Mouse (Mus musculus) stomach, embryonic 14.5 days (tissue): ENCODE results near the gene Frem2. TPM values are rescaled to one million over a fixed set of nuclear protein-coding genes. Genes with fewer than 3 reads are reported as not detected.

ENCODE experiments used
- ATAC-seq: fragments of 200-750 bp; cut with Nextera tagmentation; 2 replicates; pipeline ENCODE4 v1.8.0; 2017; ENCODE audit warnings: low read depth, moderate TSS enrichment; ENCODE audit not compliant: insufficient number of reproducible peaks, insufficient read depth, low FRiP score
- H3K27ac ChIP-seq: fragments of 300-500 bp; sonication (generic); 2 replicates; pipeline ENCODE4 v1.5.1; 2014; ENCODE audit warnings: mild to moderate bottlenecking, low read length, moderate library complexity, mixed read lengths
- H3K27me3 ChIP-seq: fragments of 300-500 bp; sonication (generic); 2 replicates; pipeline ENCODE4 v1.6.1; 2014; ENCODE audit warnings: low read length, control low read depth, mixed read lengths; ENCODE audit not compliant: control insufficient read depth, insufficient read depth
- H3K36me3 ChIP-seq: fragments of 300-500 bp; sonication (generic); 2 replicates; pipeline ENCODE4 v1.6.1; 2014; ENCODE audit warnings: mild to moderate bottlenecking, control low read depth, low read length, moderate library complexity, mixed read lengths; ENCODE audit not compliant: control insufficient read depth, insufficient read depth
- H3K4me1 ChIP-seq: fragments of 300-500 bp; sonication (generic); 2 replicates; pipeline ENCODE4 v1.6.1; 2014; ENCODE audit warnings: low read length, control low read depth, mixed read lengths; ENCODE audit not compliant: control insufficient read depth, insufficient read depth
- H3K4me2 ChIP-seq: fragments of 300-500 bp; sonication (generic); replicated peaks from 2 replicates; pipeline ENCODE4 v1.6.1; 2014; ENCODE audit warnings: low read depth, low read length, control low read depth
- H3K4me3 ChIP-seq: fragments of 300-500 bp; sonication (generic); 2 replicates; pipeline ENCODE4 v1.5.1; 2014; ENCODE audit warnings: low read depth, low read length, control low read depth
- H3K9ac ChIP-seq: fragments of 300-500 bp; sonication (generic); replicated peaks from 2 replicates; pipeline ENCODE4 v1.6.1; 2014; ENCODE audit warnings: low read depth, mild to moderate bottlenecking, control low read depth, low read length, moderate library complexity, mixed read lengths
- H3K9me3 ChIP-seq: fragments of 300-500 bp; sonication (generic); 2 replicates; pipeline ENCODE4 v1.6.1; 2016; ENCODE audit warnings: low read depth, low read length, control low read depth; ENCODE audit not compliant: control insufficient read depth
- WGBS: fragments of 180-500 bp; shearing (Covaris S2); extraction: QIAGEN DNeasy Blood & Tissue Kit; methylation state at CpG from one replicate; pipeline ENCODE4 v1.1.7; 2014; 5-methylcytosine and 5-hydroxymethylcytosine counted together
- polyA plus RNA-seq: library from polyadenylated mRNA; unstranded; fragments of >200 nt; fragmentation: Nextera tagmentation; extraction: Ambion mirVana; gene quantifications from 2 replicates; pipeline ENCODE4 v1.2.1, GENCODE M21; 2014

Gene Frem2
- polyA plus RNA-seq, 1 experiment from 2014 or later, result 24.8 TPM

DNA sequence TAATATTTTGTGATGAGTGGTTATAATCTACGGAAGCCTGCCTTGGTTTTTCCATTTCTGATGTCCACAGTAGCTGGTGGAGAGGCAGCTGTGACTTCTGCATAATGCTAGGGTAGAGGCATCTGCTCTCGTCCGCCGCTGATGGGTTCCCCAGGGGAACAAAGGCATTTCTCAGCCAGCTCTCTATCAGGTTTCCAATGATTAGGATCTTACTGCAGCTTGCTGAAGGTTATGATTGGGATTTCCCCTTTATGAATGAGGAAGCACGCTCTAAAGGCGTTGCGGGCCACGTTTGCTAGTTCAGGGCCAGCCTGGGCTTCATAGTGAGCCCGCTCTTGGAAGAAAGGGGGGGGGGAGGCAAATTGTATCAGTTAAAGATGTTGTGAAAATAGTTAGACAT lies 190.7 kb downstream of the Frem2 start:
- H3K4me3 ChIP-seq, result no peak overlapping the region
- peaks cover 9% of the 10 kb centered on the region; the same call in 1 of the 2 replicates for H3K36me3 ChIP-seq
- H3K9me3 ChIP-seq, result no peaks in the 10 kb centered on the region
- 74% methylated on average over 9 of the region's 9 CpGs for WGBS
- no peak overlapping the region for H3K4me2 ChIP-seq
- no peak for ATAC-seq
- H3K4me1 ChIP-seq, result peaks cover 22% of the 10 kb centered on the region
- no peak overlapping the region for H3K27ac ChIP-seq
- H3K27me3 ChIP-seq, result no peaks in the 10 kb centered on the region
- no peak overlapping the region for H3K9ac ChIP-seq

DNA sequence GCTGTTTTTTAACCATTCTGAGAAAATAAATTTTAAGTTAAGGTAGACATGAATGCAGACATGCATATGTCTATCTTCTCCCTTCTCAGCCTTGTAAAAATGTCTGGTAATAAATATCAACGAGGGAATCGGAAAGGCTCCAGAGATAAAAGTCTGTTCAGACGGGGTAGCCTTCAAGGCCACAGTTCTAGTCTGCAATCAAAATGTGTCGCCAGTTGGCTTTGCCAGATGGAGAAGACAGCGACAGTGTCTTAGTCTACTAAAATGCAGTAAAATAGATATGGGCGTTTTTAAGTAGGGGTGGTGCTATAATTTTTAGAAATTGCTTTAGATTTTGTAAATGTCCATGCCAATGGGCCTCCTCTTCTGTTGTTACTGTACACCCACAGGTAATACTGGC lies 191.8 kb downstream of the Frem2 start:
- Histone ChIP-seq H3K4me1 (peaks cover 22% of the 10 kb centered on the region), H3K4me3 (peak overlapping the region; percentile 96), H3K27ac (no peak overlapping the region), H3K4me2 (peak overlapping the region; percentile 80), H3K9me3 (no peaks in the 10 kb centered on the region), H3K9ac (0 out of 2 replicates have a peak overlapping the region, but pooled peaks have one; percentile 14), H3K36me3 (peaks cover 11% of the 10 kb centered on the region), H3K27me3 (no peaks in the 10 kb centered on the region)
- WGBS, result 43% methylated on average over 6 of the region's 6 CpGs
- ATAC-seq, result no peak

DNA sequence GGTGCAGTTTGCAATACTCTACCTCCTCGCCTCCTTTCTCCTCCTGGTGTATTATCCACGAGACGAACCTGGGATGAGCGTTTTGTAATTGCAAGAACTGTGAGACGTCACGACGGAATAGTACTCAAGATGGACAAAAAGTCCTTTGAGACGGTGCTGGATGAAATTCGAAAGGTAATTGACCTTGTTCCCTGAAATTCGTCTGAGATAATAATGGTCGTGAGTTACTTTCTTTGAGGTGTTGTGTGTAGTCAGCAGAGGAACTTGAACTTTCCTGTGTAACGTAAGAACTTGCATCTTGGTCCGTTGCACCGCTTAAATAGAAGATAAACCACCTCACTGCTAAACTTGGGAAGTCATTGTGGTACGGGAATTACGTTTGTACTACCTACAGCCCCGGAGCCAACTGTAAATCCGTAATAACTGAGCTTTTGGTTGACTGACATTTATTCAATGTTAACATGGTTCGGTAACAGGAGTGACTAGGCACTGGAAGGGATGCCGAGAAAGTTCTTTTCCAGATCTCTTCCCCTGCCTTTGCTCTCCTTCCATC lies 192.9 kb downstream of the Frem2 start:
- ATAC-seq, result no peak
- Histone ChIP-seq H3K36me3 (peaks cover 15% of the 10 kb centered on the region), H3K4me3 (peak overlapping the region; percentile 96), H3K4me2 (peak overlapping the region; percentile 80), H3K27me3 (no peaks in the 10 kb centered on the region), H3K27ac (no peak overlapping the region), H3K9me3 (no peaks in the 10 kb centered on the region), H3K9ac (peak overlapping the region; percentile 86), H3K4me1 (peaks cover 22% of the 10 kb centered on the region)
- 0% methylated on average over 20 of the region's 20 CpGs for WGBS

Other genes with a start within 250 kb of the Frem2 start
- gene Nhlrc3, start 194.0 kb downstream of the Frem2 start, polyA plus RNA-seq, result 11.4 and 12.6 TPM in 2 replicates
- gene Proser1, start 193.7 kb downstream of the Frem2 start, polyA plus RNA-seq, result 21.7 and 22.1 TPM in 2 replicates
- 0.14 TPM in 1 of 2 replicates, not detected in the other for gene Stoml3, start 168.7 kb downstream of the Frem2 start, polyA plus RNA-seq
- not detected in 2 replicates for gene Gm10985, start 187.7 kb upstream of the Frem2 start, polyA plus RNA-seq
- gene Ufm1, start 206.5 kb upstream of the Frem2 start, polyA plus RNA-seq, result 93.6 and 103 TPM in 2 replicates